Mouse (Mus musculus) C2C12 (cell line): Measurements from ENCODE around the gene Olfr1340. TPM values are rescaled to one million over a fixed set of nuclear protein-coding genes. Genes with fewer than 3 reads are reported as not detected.

Source experiments
- H3K27me3 ChIP-seq: one replicate; pipeline ENCODE4 v1.6.1; 2011; ENCODE audit not compliant: control insufficient read depth, insufficient read depth, insufficient read length
- H3K36me3 ChIP-seq: one replicate; pipeline ENCODE4 v1.6.1; 2011; ENCODE audit not compliant: control insufficient read depth, insufficient read depth
- H3K4me3 ChIP-seq: one replicate; pipeline ENCODE4 v1.5.1; 2011; ENCODE audit warnings: mild to moderate bottlenecking, control low read depth; ENCODE audit not compliant: poor library complexity, insufficient read depth, severe bottlenecking
- H3K79me2 ChIP-seq: one replicate; pipeline ENCODE4 v1.6.1; 2011; ENCODE audit not compliant: control insufficient read depth, insufficient read depth
- H3K79me3 ChIP-seq: one replicate; pipeline ENCODE4 v1.6.1; 2011; ENCODE audit warnings: low read depth, control low read depth
- H3ac ChIP-seq: one replicate; pipeline ENCODE3; 2011; ENCODE audit warnings: low read depth; ENCODE audit not compliant: control insufficient read depth, insufficient read length
- CEBPB ChIP-seq: IDR thresholded peaks from one replicate; pipeline ENCODE4 v1.6.1; 2011; ENCODE audit warnings: low read depth, mild to moderate bottlenecking, control low read depth, moderate library complexity
- CTCF ChIP-seq: IDR thresholded peaks from one replicate; pipeline ENCODE4 v1.5.1; 2011; ENCODE audit not compliant: control insufficient read depth, insufficient read depth, insufficient read length
- FOSL1 ChIP-seq: IDR thresholded peaks from one replicate; pipeline ENCODE4 v1.8.0; 2011; ENCODE audit warnings: mild to moderate bottlenecking, low read length; ENCODE audit not compliant: poor library complexity, insufficient read depth, severe bottlenecking
- MAX ChIP-seq: IDR thresholded peaks from one replicate; pipeline ENCODE4 v1.6.1; 2011; ENCODE audit warnings: mild to moderate bottlenecking, control low read depth
- MYOD1 ChIP-seq: IDR thresholded peaks from one replicate; pipeline ENCODE4 v1.6.1; 2011; ENCODE audit warnings: low read depth; ENCODE audit not compliant: control insufficient read depth, insufficient read length
- MYOG ChIP-seq: IDR thresholded peaks from one replicate; pipeline ENCODE4 v1.6.1; 2011; ENCODE audit not compliant: control insufficient read depth, insufficient read length; ENCODE audit errors: extremely low read depth
- USF1 ChIP-seq: IDR thresholded peaks from one replicate; pipeline ENCODE4 v1.6.1; 2011; ENCODE audit warnings: low read depth, mild to moderate bottlenecking, control low read depth, moderate library complexity
- polyA plus RNA-seq: library from polyadenylated mRNA; unstranded; fragments of >200 nt; fragmentation: generic; extraction: Trizol; gene quantifications from one replicate; pipeline ENCODE4 v1.2.1, GENCODE M21; 2012; ENCODE audit warnings: missing spikeins

Olfr1340 gene
- polyA plus RNA-seq, 1 experiment: not detected

GRCm38 (mm10) chr4:118711656-118712055 lies 8.3 kb upstream of the Olfr1340 start:
- H3K79me2 ChIP-seq: no peaks in the 10 kb centered on the region
- TF ChIP-seq MYOG (no peak), CTCF (no peak), USF1 (no peak), MYOD1 (no peak), MAX (no peak), CEBPB (no peak), FOSL1 (no peak)
- no peak overlapping the region for H3K4me3 ChIP-seq
- no peaks in the 10 kb centered on the region for H3K36me3 ChIP-seq
- no peaks in the 10 kb centered on the region for H3K27me3 ChIP-seq
- no peaks in the 10 kb centered on the region for H3K79me3 ChIP-seq
- H3ac ChIP-seq: no peak overlapping the region

- Histone ChIP-seq H3ac (no peak overlapping the region), H3K79me2 (no peaks in the 10 kb centered on the region), H3K79me3 (no peaks in the 10 kb centered on the region), H3K36me3 (no peaks in the 10 kb centered on the region), H3K4me3 (no peak overlapping the region), H3K27me3 (no peaks in the 10 kb centered on the region)
- TF ChIP-seq CEBPB (no peak), FOSL1 (no peak), USF1 (no peak), CTCF (no peak), MAX (no peak), MYOG (no peak), MYOD1 (no peak)
Measured at GRCm38 (mm10) chr4:118721742-118722483, 2.0 kb downstream of the Olfr1340 start.

GRCm38 (mm10) chr4:118731875-118732274 lies 11.9 kb downstream of the Olfr1340 start, which contains the start of gene Olfr1339:
Gene Olfr1339 (plus strand): TSS chr4:118732175.
- no peak for TF ChIP-seq MAX
- TF ChIP-seq USF1: no peak
- no peak for TF ChIP-seq MYOG
- TF ChIP-seq FOSL1: no peak
- no peak for TF ChIP-seq CEBPB
- no peak for TF ChIP-seq CTCF
- no peak for TF ChIP-seq MYOD1
- Histone ChIP-seq H3K27me3 (no peaks in the 10 kb centered on the region), H3K79me2 (no peaks in the 10 kb centered on the region), H3K4me3 (no peak within 1 kb of the TSS), H3K79me3 (no peaks in the 10 kb centered on the region), H3K36me3 (no peaks in the 10 kb centered on the region), H3ac (no peak within 1 kb of the TSS)

- Histone ChIP-seq H3K36me3 (no peaks in the 10 kb centered on the region), H3K79me3 (no peaks in the 10 kb centered on the region), H3K4me3 (no peak overlapping the region), H3ac (no peak overlapping the region), H3K79me2 (no peaks in the 10 kb centered on the region), H3K27me3 (no peaks in the 10 kb centered on the region)
- no peak for TF ChIP-seq MYOD1
- no peak for TF ChIP-seq CTCF
- no peak for TF ChIP-seq CEBPB
- TF ChIP-seq FOSL1: no peak
- TF ChIP-seq USF1: no peak
- TF ChIP-seq MAX: no peak
- no peak for TF ChIP-seq MYOG
Measured at GRCm38 (mm10) chr4:118739574-118739973, 19.6 kb downstream of the Olfr1340 start.

- no peaks in the 10 kb centered on the region for H3K79me2 ChIP-seq
- H3ac ChIP-seq: no peak overlapping the region
- H3K4me3 ChIP-seq: no peak overlapping the region
- H3K36me3 ChIP-seq: no peaks in the 10 kb centered on the region
- no peak for TF ChIP-seq MAX
- TF ChIP-seq MYOG: no peak
- no peak for TF ChIP-seq MYOD1
- TF ChIP-seq CTCF: no peak
- no peak for TF ChIP-seq CEBPB
- no peaks in the 10 kb centered on the region for H3K27me3 ChIP-seq
- no peaks in the 10 kb centered on the region for H3K79me3 ChIP-seq
Measured at GRCm38 (mm10) chr4:118740988-118741698, 21.2 kb downstream of the Olfr1340 start.

- Histone ChIP-seq H3K4me3 (no peak overlapping the region), H3ac (no peak overlapping the region), H3K79me3 (no peaks in the 10 kb centered on the region), H3K27me3 (no peaks in the 10 kb centered on the region), H3K36me3 (no peaks in the 10 kb centered on the region), H3K79me2 (no peaks in the 10 kb centered on the region)
- TF ChIP-seq CTCF: no peak
- TF ChIP-seq USF1: no peak
- TF ChIP-seq FOSL1: no peak
- no peak for TF ChIP-seq MYOD1
- no peak for TF ChIP-seq MAX
- no peak for TF ChIP-seq MYOG
- no peak for TF ChIP-seq CEBPB
Measured at GRCm38 (mm10) chr4:118741881-118742280, 21.9 kb downstream of the Olfr1340 start.
